Mouse (Mus musculus) ES-Bruce4 (cell line): Measurements from ENCODE around the gene Fhl4.

Experiments
- CTCF ChIP-seq: IDR thresholded peaks from one replicate; pipeline ENCODE4 v1.8.1; 2011; ENCODE audit warnings: low read depth, low read length
- EP300 ChIP-seq: IDR thresholded peaks from 2 replicates; pipeline ENCODE4 v1.6.1; 2011; ENCODE audit warnings: low read depth, low read length; ENCODE audit not compliant: insufficient read depth
- POLR2A ChIP-seq: IDR thresholded peaks from one replicate; pipeline ENCODE4 v1.8.1; 2011; ENCODE audit warnings: low read length; ENCODE audit not compliant: insufficient read depth

GRCm38 (mm10) chr10:85046585-85046984, 55.7 kb downstream of the Fhl4 start:
- TF ChIP-seq POLR2A (no peak), CTCF (no peak), EP300 (no peak)
